Mouse (Mus musculus) small intestine, adult 2 months (tissue): Measurements from ENCODE around the gene Hist1h4m. TPM values are rescaled to one million over a fixed set of nuclear protein-coding genes. Genes with fewer than 3 reads are reported as not detected.
"Not testable (repeated sequence)": the region's sequence is repeated elsewhere in the genome, so short reads cannot be mapped to it uniquely, and the experiment has no call there.

Experiments used
- H3K27ac ChIP-seq: fragments of 200-500 bp; 2 replicates; pipeline ENCODE4 v1.5.1; 2012; ENCODE audit warnings: low read depth, low read length, control low read depth, inconsistent platforms; ENCODE audit not compliant: insufficient read depth
- H3K27me3 ChIP-seq: fragments of 200-500 bp; 2 replicates; pipeline ENCODE4 v1.6.1; 2012; ENCODE audit warnings: mild to moderate bottlenecking, moderate library complexity, low read length, inconsistent platforms; ENCODE audit not compliant: control insufficient read depth, insufficient read depth
- H3K36me3 ChIP-seq: fragments of 200-500 bp; 2 replicates; pipeline ENCODE4 v1.6.1; 2012; ENCODE audit warnings: mild to moderate bottlenecking, low read length, control low read depth, inconsistent platforms; ENCODE audit not compliant: control insufficient read depth, insufficient read depth
- H3K4me1 ChIP-seq: fragments of 200-500 bp; 2 replicates; pipeline ENCODE4 v1.6.1; 2012; ENCODE audit warnings: low read length, inconsistent platforms, mixed read lengths; ENCODE audit not compliant: control insufficient read depth, insufficient read depth, insufficient read length
- H3K4me3 ChIP-seq: fragments of 200-500 bp; 2 replicates; pipeline ENCODE4 v1.5.1; 2012; ENCODE audit warnings: low read depth, mild to moderate bottlenecking, control low read depth, inconsistent platforms, low read length, moderate library complexity
- CTCF ChIP-seq: fragments of 200-500 bp; IDR thresholded peaks from 2 replicates; pipeline ENCODE4 v1.5.1; 2012; ENCODE audit warnings: low read depth, mild to moderate bottlenecking, control low read depth, inconsistent platforms, low read length, moderate library complexity, mixed read lengths; ENCODE audit not compliant: insufficient replicate concordance, insufficient read length; ENCODE audit errors: extremely low read depth
- POLR2A ChIP-seq: fragments of 200-500 bp; IDR thresholded peaks from 2 replicates; pipeline ENCODE4 v1.6.1; 2012; ENCODE audit warnings: low read depth, mild to moderate bottlenecking, control low read depth, inconsistent platforms, low read length, moderate library complexity
- WGBS: fragments of 180-500 bp; shearing (Covaris S2); methylation state at CpG from one replicate; pipeline ENCODE4 v1.1.7; 2018; 5-methylcytosine and 5-hydroxymethylcytosine counted together
- polyA plus RNA-seq: library from polyadenylated mRNA; depleted of rRNA; stranded (reverse); fragments of >200 nt; gene quantifications from 2 replicates; pipeline ENCODE4 v1.2.3, GENCODE M21; 2012

Hist1h4m gene
- polyA plus RNA-seq, 1 experiment = 16.0 TPM

GRCm38 (mm10) chr13:21828511-21828910 is 17.0 kb downstream of the Hist1h4m start:
- TF ChIP-seq POLR2A = no peak
- TF ChIP-seq CTCF = no peak
- peaks cover 9% of the 10 kb centered on the region; the same call in 1 of the 2 replicates for H3K4me1 ChIP-seq
- H3K27me3 ChIP-seq = no peaks in the 10 kb centered on the region
- H3K36me3 ChIP-seq = no peaks in the 10 kb centered on the region
- H3K27ac ChIP-seq = no peak overlapping the region
- no peak overlapping the region for H3K4me3 ChIP-seq
- WGBS = 27% methylated on average over 3 of the region's 3 CpGs

- no peaks in the 10 kb centered on the region for H3K27me3 ChIP-seq
Measured at GRCm38 (mm10) chr13:21830344-21830743, 18.8 kb downstream of the Hist1h4m start.

GRCm38 (mm10) chr13:21831418-21832394 is 20.2 kb downstream of the Hist1h4m start, which contains the start of gene Hist1h4n:
TSS of gene Hist1h4n (minus strand) at chr13:21832196.
- H3K27me3 ChIP-seq, H3K27ac ChIP-seq, H3K36me3 ChIP-seq, H3K4me1 ChIP-seq: not testable (repeated sequence)
- peak within 1 kb of the TSS; percentile 45 for H3K4me3 ChIP-seq
- TF ChIP-seq POLR2A = peak; percentile 32; the same call in 1 of the 2 replicates
- under 1% methylated on average over 27 of the region's 58 CpGs for WGBS

More at GRCm38 (mm10) chr13:21830344-21830743, 18.8 kb downstream of the Hist1h4m start:
- H3K27ac ChIP-seq = no peak overlapping the region
- H3K36me3 ChIP-seq = no peaks in the 10 kb centered on the region
- H3K4me3 ChIP-seq = no peak overlapping the region
- 95% methylated on average over 10 of the region's 10 CpGs for WGBS
- peaks cover 9% of the 10 kb centered on the region; the same call in 1 of the 2 replicates for H3K4me1 ChIP-seq
- TF ChIP-seq CTCF (no peak), POLR2A (no peak)

- not testable (repeated sequence) for H3K27ac ChIP-seq, H3K4me1 ChIP-seq, H3K36me3 ChIP-seq, H3K4me3 ChIP-seq, H3K27me3 ChIP-seq
- WGBS = no CpG with 5 or more reads among the region's 24 CpGs
Measured at GRCm38 (mm10) chr13:21833461-21833860, 21.9 kb downstream of the Hist1h4m start, which contains the start of the genes Hist1h2ap and Hist1h2br. TSS of gene Hist1h2ap (minus strand) at chr13:21833507. TSS of gene Hist1h2br (plus strand) at chr13:21833743.

GRCm38 (mm10) chr13:21840508-21840907 is 29.0 kb downstream of the Hist1h4m start:
- not testable (repeated sequence) for H3K4me1 ChIP-seq, H3K4me3 ChIP-seq, H3K27ac ChIP-seq, H3K36me3 ChIP-seq, H3K27me3 ChIP-seq
- WGBS = no CpG with 5 or more reads among the region's 4 CpGs

GRCm38 (mm10) chr13:21846356-21846755 is 34.8 kb downstream of the Hist1h4m start:
- not testable (repeated sequence) for H3K36me3 ChIP-seq, H3K27ac ChIP-seq, H3K27me3 ChIP-seq, H3K4me3 ChIP-seq, H3K4me1 ChIP-seq

GRCm38 (mm10) chr13:21847883-21848282 is 36.3 kb downstream of the Hist1h4m start:
- no peak overlapping the region for H3K27ac ChIP-seq
- H3K4me3 ChIP-seq = no peak overlapping the region
- WGBS = 54% methylated on average over 8 of the region's 8 CpGs
- H3K36me3 ChIP-seq = no peaks in the 10 kb centered on the region
- no peaks in the 10 kb centered on the region for H3K27me3 ChIP-seq
- TF ChIP-seq POLR2A (no peak), CTCF (no peak)
- H3K4me1 ChIP-seq = no peaks in the 10 kb centered on the region

GRCm38 (mm10) chr13:21850696-21851095 is 39.1 kb downstream of the Hist1h4m start:
- H3K4me1 ChIP-seq, H3K27ac ChIP-seq, H3K36me3 ChIP-seq, H3K27me3 ChIP-seq, H3K4me3 ChIP-seq: not testable (repeated sequence)
- WGBS = 82% methylated on average over 1 of the region's 1 CpGs
